ENCODE assay signal across 25 mouse cellular contexts in the genomic region with DNA sequence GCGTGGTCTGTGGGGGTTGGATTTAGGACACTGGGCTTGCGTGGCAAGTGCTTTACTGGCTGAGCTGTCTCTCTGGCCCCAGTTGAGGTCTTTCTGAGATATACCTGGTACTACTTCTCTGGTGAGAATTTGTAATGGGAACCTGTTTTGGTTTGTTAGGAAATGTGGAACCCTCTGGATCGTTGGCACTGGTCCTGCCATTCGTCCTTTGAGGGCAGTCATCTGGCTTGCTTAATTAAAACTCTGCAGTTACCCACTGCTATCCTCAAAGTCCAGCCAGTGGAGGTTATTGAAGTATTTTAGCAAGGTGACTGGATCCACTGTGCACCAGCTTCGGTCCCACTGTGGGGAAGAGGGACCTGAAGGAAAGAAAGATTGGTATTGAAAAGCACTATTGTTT. TPM values are rescaled to one million over a fixed set of nuclear protein-coding genes. Genes with fewer than 3 reads are reported as not detected.
DNase-seq lines count a peak whose midpoint lies in the region; ATAC-seq and TF ChIP-seq lines count a peak whose summit lies in the region.
"Had no signal": no experiment of that assay in that cellular context is flagged by ENCODE, and none has a peak within 500 bp of the region (broad histone marks: within the 10 kb centered on the region; RNA-seq: fewer than 3 reads in every experiment).

No protein-coding gene starts in this region.

- H3K27ac ChIP-seq in gastrocnemius, adult 2 months = peak overlapping the region; percentile 97
- H3K27ac ChIP-seq in heart, postnatal 0 days (ENCODE audit: low read depth) = peak overlapping the region; percentile 38; the same call in 1 of the 2 replicates
- H3K27ac ChIP-seq in kidney, adult 2 months (ENCODE audit: insufficient read depth, low read depth, low read length) = no peak overlapping the region
- no peak overlapping the region for H3K27ac ChIP-seq in kidney, embryonic 14.5 days (ENCODE audit: low read depth, low read length)
- H3K27ac ChIP-seq in midbrain, embryonic 15.5 days = no peak overlapping the region
- H3K27ac ChIP-seq: forebrain, embryonic 10.5 days; forebrain, embryonic 13.5 days; heart, embryonic 15.5 days; hindbrain, embryonic 10.5 days; hindbrain, embryonic 13.5 days; hindbrain, postnatal 0 days had no signal

- no peak for TF ChIP-seq EP300 in heart, postnatal 0 days (IDR thresholded peaks at IDR 0.05; ENCODE audit: low read depth)

- no peak for DNase-seq in gastrocnemius, adult 2 months
- no peak for DNase-seq in gastrocnemius, postnatal 36 days
- no peak for DNase-seq in heart, postnatal 0 days (ENCODE audit: low spot score)
- DNase-seq in heart, postnatal 10 days = no peak
- DNase-seq in kidney, adult 2 months = peak; percentile 54
- DNase-seq in kidney, postnatal 14 days = peak; percentile 14
- DNase-seq: adrenal gland, adult 8-10 months; adrenal gland, postnatal 25 days; cerebellum, adult 11-12 months; cerebellum, adult 8-10 months; cerebellum, postnatal 10 days; gastrocnemius, postnatal 14 days; heart, adult 18-20 months; heart, postnatal 36 days had no signal

- no peak for ATAC-seq in heart, postnatal 0 days (ENCODE audit: insufficient read depth, low read depth)
- ATAC-seq in kidney, embryonic 14.5 days (ENCODE audit: low FRiP score, low TSS enrichment) = no peak
- ATAC-seq in midbrain, embryonic 15.5 days (replicated peaks) = no peak
- ATAC-seq: activated CD4-positive, CD25-positive, alpha-beta regulatory T cell, adult 4 months; forebrain, embryonic 13.5 days; forebrain, embryonic 16.5 days; hindbrain, postnatal 0 days; inflammation-experienced regulatory T-cells, adult 6 months had no signal

- no peaks in the 10 kb centered on the region for H3K9me3 ChIP-seq in heart, postnatal 0 days (replicated peaks; ENCODE audit: control insufficient read depth, low read length)
- H3K9me3 ChIP-seq in kidney, embryonic 14.5 days (ENCODE audit: control insufficient read depth, low read length) = no peaks in the 10 kb centered on the region
- no peaks in the 10 kb centered on the region for H3K9me3 ChIP-seq in midbrain, embryonic 15.5 days
- H3K9me3 ChIP-seq: forebrain, embryonic 13.5 days; heart, embryonic 15.5 days; hindbrain, embryonic 10.5 days; hindbrain, embryonic 13.5 days had no signal

- no peak overlapping the region; the same call in 1 of the 2 replicates for H3K4me3 ChIP-seq in gastrocnemius, adult 2 months
- H3K4me3 ChIP-seq in heart, postnatal 0 days (ENCODE audit: low read depth, low read length) = no peak overlapping the region
- no peak overlapping the region for H3K4me3 ChIP-seq in kidney, adult 2 months (ENCODE audit: insufficient read depth, low read depth, low read length)
- no peak overlapping the region for H3K4me3 ChIP-seq in kidney, embryonic 14.5 days (ENCODE audit: low read length)
- no peak overlapping the region for H3K4me3 ChIP-seq in midbrain, embryonic 15.5 days
- H3K4me3 ChIP-seq: forebrain, embryonic 10.5 days; forebrain, embryonic 13.5 days; heart, embryonic 15.5 days; hindbrain, embryonic 10.5 days; hindbrain, embryonic 13.5 days had no signal

- TF ChIP-seq POLR2A in kidney, adult 2 months (IDR thresholded peaks at IDR 0.05; ENCODE audit: low read depth, low read length) = no peak

- no peak for TF ChIP-seq CTCF in gastrocnemius, adult 2 months (IDR thresholded peaks at IDR 0.05)
- TF ChIP-seq CTCF in heart, postnatal 0 days (IDR thresholded peaks at IDR 0.05; ENCODE audit: low read depth) = no peak
- no peak for TF ChIP-seq CTCF in kidney, adult 2 months (conservative IDR thresholded peaks at IDR 0.05; ENCODE audit: insufficient read depth, insufficient read length, low read depth, low read length)

- H3K36me3 ChIP-seq in heart, postnatal 0 days (replicated peaks; ENCODE audit: control insufficient read depth, insufficient read depth, low read length) = no peaks in the 10 kb centered on the region
- no peaks in the 10 kb centered on the region for H3K36me3 ChIP-seq in kidney, adult 2 months (ENCODE audit: control insufficient read depth, insufficient read depth, low read length)
- no peaks in the 10 kb centered on the region for H3K36me3 ChIP-seq in kidney, embryonic 14.5 days (ENCODE audit: control insufficient read depth, insufficient read depth, low read length)
- no peaks in the 10 kb centered on the region for H3K36me3 ChIP-seq in midbrain, embryonic 15.5 days (replicated peaks)
- H3K36me3 ChIP-seq: heart, embryonic 15.5 days; hindbrain, embryonic 13.5 days had no signal

- H3K9ac ChIP-seq in heart, postnatal 0 days (replicated peaks; ENCODE audit: low read depth, low read length) = no peak overlapping the region
- H3K9ac ChIP-seq in kidney, embryonic 14.5 days (ENCODE audit: low read depth, low read length) = no peak overlapping the region
- H3K9ac ChIP-seq in midbrain, embryonic 15.5 days = no peak overlapping the region
- H3K9ac ChIP-seq: forebrain, embryonic 13.5 days; heart, embryonic 15.5 days; hindbrain, embryonic 13.5 days had no signal

- no peaks in the 10 kb centered on the region for H3K27me3 ChIP-seq in heart, postnatal 0 days (ENCODE audit: control insufficient read depth, insufficient read depth, low read length)
- H3K27me3 ChIP-seq in kidney, adult 2 months (replicated peaks; ENCODE audit: control insufficient read depth, insufficient read depth, low read length) = no peaks in the 10 kb centered on the region
- no peaks in the 10 kb centered on the region for H3K27me3 ChIP-seq in kidney, embryonic 14.5 days (ENCODE audit: control insufficient read depth, insufficient read depth, low read length)
- H3K27me3 ChIP-seq in midbrain, embryonic 15.5 days (replicated peaks) = no peaks in the 10 kb centered on the region
- H3K27me3 ChIP-seq: heart, embryonic 15.5 days; hindbrain, embryonic 13.5 days had no signal

- intact Hi-C loops in gastrocnemius, adult 2 months (cut with DNase I) = loop anchor here (5.0 to 10.0 kb wide), 2 partner anchors 125 to 323 kb away; no protein-coding TSS in a partner anchor
- intact Hi-C loops in gastrocnemius, postnatal 36 days (cut with DNase I) = loop anchor here (10.0 kb wide), 1 partner anchor 115 kb away; no protein-coding TSS in a partner anchor
- intact Hi-C loops in heart, postnatal 10 days (cut with DNase I) = loop anchor here (10.0 kb wide), 1 partner anchor 385 kb away; no protein-coding TSS in a partner anchor

- peaks cover 59% of the 10 kb centered on the region for H3K4me1 ChIP-seq in heart, postnatal 0 days (ENCODE audit: control insufficient read depth, insufficient read depth)
- peaks cover 14% of the 10 kb centered on the region for H3K4me1 ChIP-seq in kidney, adult 2 months (ENCODE audit: control insufficient read depth, insufficient read depth, low read length)
- H3K4me1 ChIP-seq in kidney, embryonic 14.5 days (ENCODE audit: control insufficient read depth, insufficient read depth, low read length) = peaks cover 29% of the 10 kb centered on the region
- peaks cover 23% of the 10 kb centered on the region for H3K4me1 ChIP-seq in midbrain, embryonic 15.5 days

- 79% methylated on average over 5 of the region's 5 CpGs for WGBS in heart, postnatal 0 days
- 65% methylated on average over 5 of the region's 5 CpGs for WGBS in kidney, adult 2 months
- 93% methylated on average over 5 of the region's 5 CpGs for WGBS in kidney, embryonic 14.5 days
- WGBS in midbrain, embryonic 15.5 days = 92% methylated on average over 5 of the region's 5 CpGs

- peak overlapping the region; percentile 17; the same call in 1 of the 2 replicates for H3K4me2 ChIP-seq in heart, postnatal 0 days (ENCODE audit: low read depth, low read length)
- H3K4me2 ChIP-seq in kidney, embryonic 14.5 days (replicated peaks; ENCODE audit: low read depth, low read length) = no peak overlapping the region
- H3K4me2 ChIP-seq in midbrain, embryonic 15.5 days = no peak overlapping the region
- H3K4me2 ChIP-seq: forebrain, embryonic 13.5 days; heart, embryonic 15.5 days; hindbrain, embryonic 13.5 days had no signal

RNA-seq across cellular contexts. Expression of a gene that starts 2.9 kb away (rescaled TPM):
- 10 to 100 TPM; 55.5 to 67.5 TPM for total RNA-seq in gastrocnemius, adult 2 months (2021)
- total RNA-seq in gastrocnemius, postnatal 36 days (2021) = 10 to 100 TPM; 56.4 to 63.1 TPM
- total RNA-seq in heart, postnatal 0 days (2014; rRNA removed; ENCODE audit: low replicate concordance) = 153 and 163 TPM in 2 replicates
- 218 TPM in 2 replicates for polyA plus RNA-seq in heart, postnatal 0 days (2015; fragmentation: Nextera tagmentation; extraction: Ambion mirVana)
- total RNA-seq in heart, postnatal 10 days (2021) = 10 to 100 TPM; 87.8 to 88.7 TPM
- 99.5 and 103 TPM in 2 replicates for polyA plus RNA-seq in kidney, adult 2 months (2012; rRNA removed)
- 91.7 and 106 TPM in 2 replicates for polyA plus RNA-seq in kidney, embryonic 14.5 days (2014; fragmentation: Nextera tagmentation; extraction: Ambion mirVana)
- polyA plus RNA-seq in midbrain, embryonic 15.5 days (2015; fragmentation: Nextera tagmentation; extraction: Ambion mirVana) = 67.8 and 69.4 TPM in 2 replicates

RNA-seq across cellular contexts. Expression of a gene that starts 56.1 kb away (rescaled TPM):
- total RNA-seq in gastrocnemius, adult 2 months (2021) = 10 to 100 TPM; 59.8 to 69.4 TPM
- 10 to 100 TPM; 64.7 to 76.9 TPM for total RNA-seq in gastrocnemius, postnatal 36 days (2021)
- total RNA-seq in heart, postnatal 0 days (2014; rRNA removed; ENCODE audit: low replicate concordance) = 0.89 and 1.4 TPM in 2 replicates
- 0.14 and 0.37 TPM in 2 replicates for polyA plus RNA-seq in heart, postnatal 0 days (2015; fragmentation: Nextera tagmentation; extraction: Ambion mirVana)
- under 1 TPM; 0.55 to 0.57 TPM for total RNA-seq in heart, postnatal 10 days (2021)
- polyA plus RNA-seq in kidney, adult 2 months (2012; rRNA removed) = 28.6 and 31.5 TPM in 2 replicates
- 15.9 and 28.9 TPM in 2 replicates for polyA plus RNA-seq in kidney, embryonic 14.5 days (2014; fragmentation: Nextera tagmentation; extraction: Ambion mirVana)
- 6.1 and 7.3 TPM in 2 replicates for polyA plus RNA-seq in midbrain, embryonic 15.5 days (2015; fragmentation: Nextera tagmentation; extraction: Ambion mirVana)
- polyA plus RNA-seq: activated CD4-positive, CD25-positive, alpha-beta regulatory T cell, adult 4 months had no signal

Comparison
In these comparisons a context has a peak if more than half of its experiments do, and no peak if none do; other contexts are left out.
1. DNase-seq: peak in kidney, adult 2 months (single experiment) and kidney, postnatal 14 days (single experiment); none in gastrocnemius, adult 2 months (single experiment), gastrocnemius, postnatal 36 days (0 of 2), heart, postnatal 0 days (single experiment) and heart, postnatal 10 days (0 of 2).
2. H3K27ac ChIP-seq: peak in gastrocnemius, adult 2 months (single experiment) and heart, postnatal 0 days (single experiment); none in kidney, adult 2 months (single experiment), kidney, embryonic 14.5 days (single experiment) and midbrain, embryonic 15.5 days (single experiment).
3. RNA of a gene that starts 56.1 kb away (total RNA-seq): 64.7 to 76.9 TPM in gastrocnemius, postnatal 36 days and 59.8 to 69.4 TPM in gastrocnemius, adult 2 months; 0.89 to 1.4 TPM in heart, postnatal 0 days and 0.55 to 0.57 TPM in heart, postnatal 10 days; every median in the first group is over 10 times any median in the second.